Mouse (Mus musculus) liver, postnatal 0 days (tissue): ENCODE data around the gene Ccdc33.

Source experiments
- CTCF ChIP-seq: sonication (generic); IDR thresholded peaks from 2 replicates; pipeline ENCODE4 v1.5.1; 2016; ENCODE audit warnings: antibody characterized with exemption, low read depth
- EP300 ChIP-seq: IDR thresholded peaks from 2 replicates; pipeline ENCODE4 v1.6.1; 2016; ENCODE audit warnings: antibody characterized with exemption, low read depth, mild to moderate bottlenecking

DNA sequence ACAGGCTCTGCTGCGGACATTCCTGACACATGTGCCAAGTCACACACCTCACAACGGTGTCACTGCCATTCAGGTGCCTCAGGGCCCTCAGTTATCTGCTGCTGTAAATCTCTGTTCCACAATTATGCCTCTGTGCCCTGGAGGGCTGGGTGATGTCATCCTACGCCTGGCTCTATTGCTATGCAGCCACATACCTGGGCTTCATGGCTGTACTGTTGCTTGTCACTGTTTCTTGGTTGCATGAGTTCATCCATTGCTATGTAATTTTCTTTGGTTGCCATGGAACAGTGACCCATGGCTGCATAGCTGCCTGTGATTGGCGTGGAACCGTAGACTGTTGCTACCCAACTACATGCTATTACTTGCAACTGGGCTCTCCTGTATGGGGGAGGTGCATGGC lies 63.0 kb downstream of the Ccdc33 start:
- TF ChIP-seq CTCF (no peak), EP300 (no peak)
